Mouse (Mus musculus): ENCODE measurements around the gene Ptpn13. TPM values are rescaled to one million over a fixed set of nuclear protein-coding genes. Genes with fewer than 3 reads are reported as not detected.

Ptpn13 gene
- polyA plus RNA-seq, 1 experiment from 2014 or later: 0.55 TPM

- 45% methylated on average over 5 of the region's 5 CpGs for WGBS (ENCODE audit: insufficient replicate concordance)
- Histone ChIP-seq H3K9me3 (replicated peaks) (no peaks in the 10 kb centered on the region), H3K4me1 (replicated peaks) (peaks cover 10% of the 10 kb centered on the region), H3K27me3 (no peaks in the 10 kb centered on the region), H3K27ac (replicated peaks) (no peak overlapping the region), H3K36me3 (replicated peaks) (no peaks in the 10 kb centered on the region), H3K4me2 (no peak overlapping the region), H3K4me3 (replicated peaks) (no peak overlapping the region), H3K9ac (no peak overlapping the region)
- no peak for ATAC-seq (ENCODE audit: insufficient read depth)
Measured at GRCm38 (mm10) chr5:103491788-103492187, 66.8 kb downstream of the Ptpn13 start.

DNA sequence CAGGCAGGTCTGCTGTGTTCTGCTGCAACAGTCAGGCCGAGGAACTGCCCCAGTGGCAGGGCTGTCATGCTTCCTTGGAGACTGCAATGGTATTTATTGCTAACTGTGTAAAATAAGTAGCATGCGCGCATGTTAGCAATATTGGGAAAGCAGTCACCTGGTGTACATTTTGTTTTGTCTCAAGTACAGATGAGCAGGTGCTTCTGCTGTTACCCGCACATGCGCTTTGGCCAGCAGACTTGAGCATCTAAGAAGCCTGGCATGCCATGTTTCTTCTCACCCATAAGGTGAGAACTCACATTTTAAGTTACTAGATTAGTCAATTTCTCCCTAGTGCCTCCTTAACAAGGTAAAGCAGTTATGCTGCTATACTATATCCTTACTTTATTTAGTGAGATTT lies 72.1 kb downstream of the Ptpn13 start:
- Histone ChIP-seq H3K27ac (replicated peaks) (no peak overlapping the region), H3K4me3 (replicated peaks) (no peak overlapping the region), H3K27me3 (no peaks in the 10 kb centered on the region), H3K9ac (no peak overlapping the region), H3K4me2 (no peak overlapping the region), H3K36me3 (replicated peaks) (no peaks in the 10 kb centered on the region), H3K9me3 (replicated peaks) (no peaks in the 10 kb centered on the region), H3K4me1 (replicated peaks) (peaks cover 6% of the 10 kb centered on the region; the same call in 1 of the 2 replicates)
- 67% methylated on average over 5 of the region's 5 CpGs for WGBS (ENCODE audit: insufficient replicate concordance)
- ATAC-seq (ENCODE audit: insufficient read depth): no peak

- 75% methylated on average over 2 of the region's 2 CpGs for WGBS (ENCODE audit: insufficient replicate concordance)
- H3K4me3 ChIP-seq (replicated peaks): no peak overlapping the region
- H3K27ac ChIP-seq (replicated peaks): no peak overlapping the region
- H3K9me3 ChIP-seq (replicated peaks): no peaks in the 10 kb centered on the region
- no peak overlapping the region for H3K4me2 ChIP-seq
- no peaks in the 10 kb centered on the region for H3K36me3 ChIP-seq (replicated peaks)
- no peaks in the 10 kb centered on the region for H3K27me3 ChIP-seq
- H3K9ac ChIP-seq: no peak overlapping the region
- H3K4me1 ChIP-seq (replicated peaks): peaks cover 6% of the 10 kb centered on the region; the same call in 1 of the 2 replicates
- ATAC-seq (ENCODE audit: insufficient read depth): no peak
Measured at GRCm38 (mm10) chr5:103497480-103497879, 72.5 kb downstream of the Ptpn13 start.

GRCm38 (mm10) chr5:103499305-103499704 lies 74.3 kb downstream of the Ptpn13 start:
- WGBS (ENCODE audit: insufficient replicate concordance): 24% methylated on average over 6 of the region's 6 CpGs
- Histone ChIP-seq H3K9me3 (replicated peaks) (no peaks in the 10 kb centered on the region), H3K4me3 (replicated peaks) (no peak overlapping the region), H3K36me3 (replicated peaks) (no peaks in the 10 kb centered on the region), H3K9ac (no peak overlapping the region), H3K4me2 (no peak overlapping the region), H3K27ac (replicated peaks) (no peak overlapping the region), H3K27me3 (no peaks in the 10 kb centered on the region), H3K4me1 (replicated peaks) (peaks cover 6% of the 10 kb centered on the region; the same call in 1 of the 2 replicates)
- no peak for ATAC-seq (ENCODE audit: insufficient read depth)

DNA sequence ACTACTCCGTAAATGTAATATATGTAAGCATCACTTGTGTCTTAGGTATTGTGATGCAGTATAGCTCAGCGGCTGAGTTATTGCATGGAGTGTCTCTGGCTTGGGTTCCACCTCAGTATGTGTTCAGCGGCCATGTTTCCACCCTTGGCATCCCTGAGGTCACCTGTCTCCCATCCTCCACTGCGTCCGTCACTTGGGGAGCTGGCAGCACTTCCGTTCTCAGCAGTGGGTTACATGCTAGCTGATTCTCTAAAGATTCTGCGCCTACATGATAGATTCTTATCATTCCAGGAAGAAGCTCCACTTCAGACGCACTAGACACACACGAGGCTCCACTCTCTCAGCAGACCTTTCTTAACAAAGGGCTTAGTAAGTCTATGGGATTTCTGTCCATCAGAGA lies 76.1 kb downstream of the Ptpn13 start:
- H3K9ac ChIP-seq: no peak overlapping the region
- no peaks in the 10 kb centered on the region for H3K9me3 ChIP-seq (replicated peaks)
- ATAC-seq (ENCODE audit: insufficient read depth): no peak
- H3K36me3 ChIP-seq (replicated peaks): no peaks in the 10 kb centered on the region
- no peaks in the 10 kb centered on the region for H3K27me3 ChIP-seq
- H3K27ac ChIP-seq (replicated peaks): no peak overlapping the region
- 70% methylated on average over 9 of the region's 9 CpGs for WGBS (ENCODE audit: insufficient replicate concordance)
- peaks cover 6% of the 10 kb centered on the region; the same call in 1 of the 2 replicates for H3K4me1 ChIP-seq (replicated peaks)
- H3K4me2 ChIP-seq: no peak overlapping the region
- H3K4me3 ChIP-seq (replicated peaks): no peak overlapping the region

- WGBS (ENCODE audit: insufficient replicate concordance): 59% methylated on average over 6 of the region's 6 CpGs
- Histone ChIP-seq H3K9ac (no peak overlapping the region), H3K4me1 (replicated peaks) (peaks cover 6% of the 10 kb centered on the region; the same call in 1 of the 2 replicates), H3K9me3 (replicated peaks) (no peaks in the 10 kb centered on the region), H3K27ac (replicated peaks) (no peak overlapping the region), H3K27me3 (no peaks in the 10 kb centered on the region), H3K36me3 (replicated peaks) (no peaks in the 10 kb centered on the region), H3K4me2 (no peak overlapping the region), H3K4me3 (replicated peaks) (no peak overlapping the region)
- ATAC-seq (ENCODE audit: insufficient read depth): no peak
Measured at GRCm38 (mm10) chr5:103501839-103502238, 76.8 kb downstream of the Ptpn13 start.

GRCm38 (mm10) chr5:103513162-103513561 lies 88.2 kb downstream of the Ptpn13 start:
- Histone ChIP-seq H3K27ac (replicated peaks) (no peak overlapping the region), H3K27me3 (no peaks in the 10 kb centered on the region), H3K4me3 (replicated peaks) (no peak overlapping the region), H3K9ac (no peak overlapping the region), H3K9me3 (replicated peaks) (no peaks in the 10 kb centered on the region), H3K4me2 (no peak overlapping the region), H3K4me1 (replicated peaks) (no peaks in the 10 kb centered on the region), H3K36me3 (replicated peaks) (no peaks in the 10 kb centered on the region)
- 52% methylated on average over 9 of the region's 9 CpGs for whole genome bisulfite sequencing (ENCODE audit: insufficient replicate concordance)
- no peak for ATAC-seq (ENCODE audit: insufficient read depth)

DNA sequence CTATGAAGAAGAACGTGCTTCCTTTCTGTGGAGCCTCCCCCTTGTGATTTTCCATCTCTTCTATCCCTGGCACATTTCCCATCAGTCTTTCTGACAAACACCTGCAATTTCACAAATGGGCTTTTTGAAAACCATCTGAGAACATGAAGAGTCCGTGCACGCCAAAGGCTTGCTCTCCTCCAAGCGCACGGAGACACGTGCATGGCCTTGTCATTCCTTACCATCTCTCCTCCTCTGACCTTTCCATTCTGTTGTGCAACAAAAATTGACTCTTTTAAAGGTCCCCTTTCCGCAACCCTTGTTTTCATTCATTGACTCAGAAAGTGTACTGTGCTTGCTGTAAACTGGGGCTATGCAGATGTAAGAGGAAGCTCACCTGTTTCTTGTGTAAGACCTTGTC lies 89.4 kb downstream of the Ptpn13 start:
- H3K9me3 ChIP-seq (replicated peaks): no peaks in the 10 kb centered on the region
- no peaks in the 10 kb centered on the region for H3K36me3 ChIP-seq (replicated peaks)
- H3K4me3 ChIP-seq (replicated peaks): no peak overlapping the region
- no peaks in the 10 kb centered on the region for H3K27me3 ChIP-seq
- no peak overlapping the region for H3K4me2 ChIP-seq
- ATAC-seq (ENCODE audit: insufficient read depth): no peak
- H3K27ac ChIP-seq (replicated peaks): no peak overlapping the region
- no peak overlapping the region for H3K9ac ChIP-seq
- WGBS (ENCODE audit: insufficient replicate concordance): 73% methylated on average over 7 of the region's 7 CpGs
- H3K4me1 ChIP-seq (replicated peaks): no peaks in the 10 kb centered on the region

- ATAC-seq (ENCODE audit: insufficient read depth): no peak
- WGBS (ENCODE audit: insufficient replicate concordance): 73% methylated on average over 4 of the region's 4 CpGs
- Histone ChIP-seq H3K27ac (replicated peaks) (no peak overlapping the region), H3K36me3 (replicated peaks) (no peaks in the 10 kb centered on the region), H3K27me3 (no peaks in the 10 kb centered on the region), H3K9ac (no peak overlapping the region), H3K9me3 (replicated peaks) (no peaks in the 10 kb centered on the region), H3K4me1 (replicated peaks) (no peaks in the 10 kb centered on the region), H3K4me3 (replicated peaks) (no peak overlapping the region), H3K4me2 (no peak overlapping the region)
Measured at GRCm38 (mm10) chr5:103515876-103516275, 90.9 kb downstream of the Ptpn13 start.

DNA sequence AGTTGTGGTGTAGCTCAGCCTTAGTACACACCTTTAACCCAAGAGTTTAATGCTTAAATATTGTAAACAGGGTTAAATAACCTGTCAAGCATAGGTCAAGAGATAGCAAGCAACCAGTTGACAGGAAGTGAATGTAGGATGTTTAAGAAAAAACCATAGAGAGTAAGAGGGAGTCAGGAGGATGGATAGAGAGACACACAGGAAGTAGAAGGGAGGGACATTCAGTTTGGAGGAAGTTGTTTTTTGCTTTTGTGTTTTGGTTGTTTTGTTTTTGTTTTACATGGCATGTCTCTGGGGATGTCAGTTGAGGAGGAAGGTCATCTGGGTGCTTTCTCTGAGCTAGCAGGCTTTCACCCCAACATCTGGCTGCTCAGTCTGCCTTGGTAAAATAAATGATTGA lies 91.6 kb downstream of the Ptpn13 start:
- H3K4me3 ChIP-seq (replicated peaks): no peak overlapping the region
- no peak for ATAC-seq (ENCODE audit: insufficient read depth)
- H3K9me3 ChIP-seq (replicated peaks): no peaks in the 10 kb centered on the region
- H3K4me1 ChIP-seq (replicated peaks): no peaks in the 10 kb centered on the region
- H3K9ac ChIP-seq: no peak overlapping the region
- H3K4me2 ChIP-seq: no peak overlapping the region
- H3K36me3 ChIP-seq (replicated peaks): no peaks in the 10 kb centered on the region
- H3K27ac ChIP-seq (replicated peaks): no peak overlapping the region
- H3K27me3 ChIP-seq: no peaks in the 10 kb centered on the region

GRCm38 (mm10) chr5:103517641-103518040 lies 92.6 kb downstream of the Ptpn13 start:
- no peak overlapping the region for H3K9ac ChIP-seq
- H3K36me3 ChIP-seq (replicated peaks): no peaks in the 10 kb centered on the region
- no peak for ATAC-seq (ENCODE audit: insufficient read depth)
- H3K4me2 ChIP-seq: no peak overlapping the region
- no peaks in the 10 kb centered on the region for H3K27me3 ChIP-seq
- no peak overlapping the region for H3K4me3 ChIP-seq (replicated peaks)
- H3K9me3 ChIP-seq (replicated peaks): no peaks in the 10 kb centered on the region
- no peaks in the 10 kb centered on the region for H3K4me1 ChIP-seq (replicated peaks)
- no peak overlapping the region for H3K27ac ChIP-seq (replicated peaks)
- WGBS (ENCODE audit: insufficient replicate concordance): 69% methylated on average over 6 of the region's 6 CpGs

- Histone ChIP-seq H3K4me3 (replicated peaks) (no peak overlapping the region), H3K27me3 (no peaks in the 10 kb centered on the region), H3K4me1 (replicated peaks) (no peaks in the 10 kb centered on the region), H3K27ac (replicated peaks) (no peak overlapping the region), H3K4me2 (no peak overlapping the region), H3K36me3 (replicated peaks) (no peaks in the 10 kb centered on the region), H3K9me3 (replicated peaks) (no peaks in the 10 kb centered on the region), H3K9ac (no peak overlapping the region)
- ATAC-seq (ENCODE audit: insufficient read depth): no peak
- 60% methylated on average over 14 of the region's 14 CpGs for WGBS (ENCODE audit: insufficient replicate concordance)
Measured at GRCm38 (mm10) chr5:103518797-103519468, 93.9 kb downstream of the Ptpn13 start.
